Mouse (Mus musculus): ENCODE data around the gene Clmn. TPM values are rescaled to one million over a fixed set of nuclear protein-coding genes. Genes with fewer than 3 reads are reported as not detected.
"Not testable (repeated sequence)": the region's sequence is repeated elsewhere in the genome, so short reads cannot be mapped to it uniquely, and the experiment has no call there.

Gene Clmn
- total RNA-seq, 2 experiments from 2014 or later: 2.3 to 2.5 TPM

GRCm38 (mm10) chr12:104738446-104738845 lies 126.4 kb downstream of the Clmn start:
- intact Hi-C loops (cut with DNase I; ENCODE audit: low total_unique reads): no loop called here
- no peak for DNase-seq

DNA sequence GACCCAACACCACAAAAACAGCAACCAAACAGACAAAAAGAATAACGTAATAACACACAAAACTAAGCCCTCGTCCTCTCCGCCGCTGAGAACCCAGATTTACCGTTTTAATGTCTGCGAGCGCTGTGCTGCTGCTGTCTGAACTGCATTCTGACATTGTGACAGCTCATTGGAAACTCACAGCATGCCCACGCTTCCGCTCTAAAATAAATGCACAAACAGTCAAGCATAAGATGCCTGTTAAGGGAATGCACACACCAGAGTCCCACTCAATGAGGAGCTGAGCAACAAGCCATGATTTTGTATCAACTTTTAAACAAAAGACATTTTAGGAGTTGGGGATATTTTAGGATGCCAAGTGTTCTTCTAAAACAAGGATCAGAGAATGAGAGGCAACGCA lies 127.2 kb downstream of the Clmn start:
- intact Hi-C loops (cut with DNase I; ENCODE audit: low total_unique reads): no loop called here

GRCm38 (mm10) chr12:104735993-104736395 lies 128.9 kb downstream of the Clmn start:
- intact Hi-C loops (cut with DNase I; ENCODE audit: low total_unique reads): no loop called here
- no peak for DNase-seq

More for the DNA sequence above, 127.2 kb downstream of the Clmn start:
- DNase-seq: no peak

- no peak for DNase-seq
- intact Hi-C loops (cut with DNase I; ENCODE audit: low total_unique reads): no loop called here
Observed at GRCm38 (mm10) chr12:104733165-104733564, 131.7 kb downstream of the Clmn start.

DNA sequence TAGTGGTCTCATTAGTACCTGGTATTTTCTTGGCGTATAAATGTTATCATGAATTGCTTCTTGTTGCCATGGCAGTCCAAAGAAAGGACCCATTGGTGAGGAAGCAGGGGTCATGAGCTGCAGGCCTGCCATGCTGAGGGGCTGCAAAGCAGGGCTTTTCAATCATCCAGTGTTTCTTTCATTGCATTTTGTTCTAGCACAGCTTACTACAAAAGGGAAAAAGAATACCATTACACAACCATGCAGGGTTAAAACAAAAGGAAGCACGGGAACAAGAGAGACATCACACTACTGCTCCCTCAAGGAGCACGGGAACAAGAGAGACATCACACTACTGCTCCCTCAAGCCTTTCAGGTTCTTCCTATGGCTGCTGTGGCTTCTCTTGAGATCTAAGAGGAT lies 133.1 kb downstream of the Clmn start:
- no peak for DNase-seq
- intact Hi-C loops (cut with DNase I; ENCODE audit: low total_unique reads): no loop called here

DNA sequence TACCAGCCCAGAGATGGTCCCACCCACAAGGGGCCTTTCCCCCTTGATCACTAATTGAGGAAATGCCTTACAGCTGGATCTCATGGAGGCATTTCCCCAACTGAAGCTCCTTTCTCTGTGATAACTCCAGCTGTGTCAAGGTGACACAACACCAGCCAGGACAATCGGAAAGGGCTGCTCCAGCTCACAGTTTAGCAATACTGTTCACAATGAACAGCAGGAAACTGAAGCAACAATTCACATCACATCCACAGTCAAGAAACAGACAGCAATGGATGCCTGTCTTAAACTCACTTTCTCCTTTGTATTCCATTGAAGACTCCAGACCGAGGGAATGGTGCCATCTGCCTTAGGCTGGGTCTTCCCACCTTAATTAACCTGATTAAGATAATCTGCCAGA lies 138.4 kb downstream of the Clmn start:
- intact Hi-C loops (cut with DNase I; ENCODE audit: low total_unique reads); DNase-seq: not testable (repeated sequence)

DNA sequence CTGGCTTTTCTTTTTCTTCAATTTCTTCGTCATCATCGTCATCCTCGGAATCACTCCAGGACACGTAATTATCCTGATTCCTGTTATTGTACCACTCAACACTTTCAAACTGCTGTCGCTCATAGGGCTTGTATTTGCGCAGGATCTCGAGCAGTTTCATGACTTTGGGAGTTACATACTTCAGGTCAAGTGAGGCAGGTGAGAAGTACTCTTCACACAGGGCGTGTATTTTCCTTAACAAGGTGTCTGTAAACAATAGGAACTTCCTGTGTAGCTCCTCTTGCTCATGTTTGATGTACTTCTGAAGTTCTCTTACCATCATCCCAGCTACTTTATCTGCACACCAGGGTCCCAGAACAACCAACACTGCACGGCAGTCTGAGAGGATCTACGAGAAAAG lies 142.8 kb downstream of the Clmn start:
- intact Hi-C loops (cut with DNase I; ENCODE audit: low total_unique reads): no loop called here
- no peak for DNase-seq

DNA sequence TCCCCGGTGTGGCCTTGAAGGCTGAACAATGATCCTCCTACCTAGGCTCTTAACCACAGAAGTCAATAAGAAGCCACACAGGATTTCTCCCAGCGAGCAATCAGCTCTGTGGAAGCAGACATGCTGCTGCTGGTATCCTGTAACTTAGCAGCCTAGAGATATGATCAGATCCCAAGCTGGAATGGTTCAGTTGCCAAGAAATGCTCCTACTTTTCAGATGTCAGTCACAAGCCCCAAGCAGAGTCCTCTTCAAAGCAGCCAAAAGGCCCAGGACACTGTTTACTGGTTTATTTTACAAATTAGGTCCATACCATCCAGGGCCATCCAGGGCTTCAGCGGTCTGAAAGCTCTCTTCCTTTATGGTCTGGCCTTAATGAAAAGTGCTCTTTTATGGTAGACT lies 143.9 kb downstream of the Clmn start:
- intact Hi-C loops (cut with DNase I; ENCODE audit: low total_unique reads): no loop called here
- DNase-seq: no peak

GRCm38 (mm10) chr12:104718956-104719355 lies 145.9 kb downstream of the Clmn start:
- intact Hi-C loops (cut with DNase I; ENCODE audit: low total_unique reads): no loop called here
- no peak for DNase-seq

- intact Hi-C loops (cut with DNase I; ENCODE audit: low total_unique reads): no loop called here
- DNase-seq: no peak
Observed at GRCm38 (mm10) chr12:104716409-104716808, 148.5 kb downstream of the Clmn start.

DNA sequence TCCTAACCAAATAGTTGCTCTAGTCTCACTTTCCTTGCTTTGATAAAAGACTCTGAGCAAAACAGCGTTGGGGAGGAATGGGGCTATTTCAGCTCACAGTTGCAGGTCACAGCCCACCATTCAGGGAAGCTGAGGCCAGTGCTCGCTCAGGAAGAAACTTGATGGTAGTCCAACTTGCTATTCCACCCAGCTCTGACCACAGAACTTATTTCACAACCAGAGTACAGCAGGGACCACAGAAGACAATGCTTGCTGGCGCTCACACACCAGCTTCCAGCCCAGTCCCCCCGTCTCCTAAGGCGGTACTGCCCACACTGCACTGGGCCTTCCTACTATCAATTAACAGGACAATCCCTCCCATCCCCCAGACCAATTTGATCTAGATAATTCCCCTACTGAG lies 149.4 kb downstream of the Clmn start:
- intact Hi-C loops (cut with DNase I; ENCODE audit: low total_unique reads): no loop called here
- no peak for DNase-seq

Other genes starting within 250 kb of the Clmn start
- gene Dicer1, start 113.1 kb downstream of the Clmn start, total RNA-seq (2021): 10 to 100 TPM; 32.0 to 33.8 TPM
- 1 to 10 TPM; 5.7 TPM for gene Syne3, start 144.7 kb upstream of the Clmn start, total RNA-seq (2021)
- 10 to 100 TPM; 66.0 to 67.1 TPM for gene Glrx5, start 167.6 kb upstream of the Clmn start, total RNA-seq (2021)